Mouse (Mus musculus) monocyte, adult 2 months (primary cell): ENCODE measurements at regions not wholly inside any gene's neighbourhood (a gene's known extent, or its start where the extent isn't known, plus 50 kb on each side); places are given as distances from the start of the nearest gene placed in this dataset.

ENCODE experiments used
- DNase-seq, 2 experiments: peaks; one replicate each; pipeline ENCODE4 v3.0.0; 2022; ENCODE audit warnings: low spot score in 2 of 2, low read depth in 1 of 2

- DNase-seq = no peak
Observed at GRCm38 (mm10) chr3:143609673-143610072, 595.3 kb downstream of the Lmo4 start.

- no peak for DNase-seq
Observed at GRCm38 (mm10) chr3:143599120-143599519, 605.9 kb downstream of the Lmo4 start.

GRCm38 (mm10) chr3:143596949-143597593 lies 607.9 kb downstream of the Lmo4 start:
- no peak for DNase-seq

GRCm38 (mm10) chr3:143596011-143596683 lies 608.9 kb downstream of the Lmo4 start:
- DNase-seq = no peak

GRCm38 (mm10) chr3:143595081-143595480 lies 609.9 kb downstream of the Lmo4 start:
- no peak for DNase-seq

GRCm38 (mm10) chr3:143594676-143595075 lies 610.3 kb downstream of the Lmo4 start:
- no peak for DNase-seq

GRCm38 (mm10) chr3:143586653-143587052 lies 618.4 kb downstream of the Lmo4 start:
- no peak for DNase-seq

- DNase-seq = no peak
Observed at GRCm38 (mm10) chr3:143584692-143585603, 620.1 kb downstream of the Lmo4 start.

- no peak for DNase-seq
Observed at GRCm38 (mm10) chr3:143576338-143577007, 628.5 kb downstream of the Lmo4 start.

GRCm38 (mm10) chr3:143575737-143576136 lies 629.3 kb downstream of the Lmo4 start:
- no peak for DNase-seq

GRCm38 (mm10) chr3:143574035-143574864 lies 630.8 kb downstream of the Lmo4 start:
- no peak for DNase-seq

- no peak for DNase-seq
Observed at GRCm38 (mm10) chr3:143569930-143570329, 635.1 kb downstream of the Lmo4 start.

GRCm38 (mm10) chr3:143565067-143565466 lies 640.0 kb downstream of the Lmo4 start:
- no peak for DNase-seq

- no peak for DNase-seq
Observed at GRCm38 (mm10) chr3:143542811-143543210, 661.0 kb upstream of the Pkn2 start.

- DNase-seq = no peak
Observed at GRCm38 (mm10) chr3:143527982-143528381, 646.2 kb upstream of the Pkn2 start.

GRCm38 (mm10) chr3:143527274-143527673 lies 645.5 kb upstream of the Pkn2 start:
- DNase-seq = no peak

- no peak for DNase-seq
Observed at GRCm38 (mm10) chr3:143512517-143513249, 630.9 kb upstream of the Pkn2 start.

GRCm38 (mm10) chr3:143509531-143509930 lies 627.7 kb upstream of the Pkn2 start:
- no peak for DNase-seq

GRCm38 (mm10) chr3:143508280-143508679 lies 626.5 kb upstream of the Pkn2 start:
- DNase-seq = no peak

GRCm38 (mm10) chr3:143501017-143501416 lies 619.2 kb upstream of the Pkn2 start:
- DNase-seq = no peak
